Mouse (Mus musculus): ENCODE results near the gene Gm867. TPM values are rescaled to one million over a fixed set of nuclear protein-coding genes. Genes with fewer than 3 reads are reported as not detected.

Gene Gm867
- total and polyA plus RNA-seq, 3 experiments, result 0.08 to 1.6 TPM; not detected in 1

DNA sequence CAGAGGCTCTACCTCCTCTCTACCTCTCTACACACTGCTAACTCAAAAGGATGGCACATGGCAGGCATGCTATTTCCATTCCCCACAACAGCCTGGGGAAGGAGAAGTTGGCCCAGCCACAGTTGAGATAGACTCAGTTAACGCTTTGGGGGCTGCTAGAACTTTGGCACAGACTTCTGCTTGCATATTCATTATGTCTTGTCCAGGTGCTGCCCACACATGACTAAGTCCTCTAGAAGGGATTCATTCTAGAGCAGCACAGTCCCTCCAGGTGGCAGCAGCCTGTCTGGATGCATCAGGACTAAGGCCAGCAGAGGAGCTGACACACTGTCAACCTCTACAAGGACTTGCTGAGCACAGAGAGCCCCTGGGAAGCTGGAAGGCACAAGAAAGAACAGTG lies 44.3 kb downstream of the Gm867 start:
- no peak for DNase-seq (ENCODE audit: low read depth, low spot score)
- Histone ChIP-seq H3K36me3 (ENCODE audit: control insufficient read depth in 1 of 2, insufficient read depth in 2 of 2, low read length in 2 of 2) (peaks cover 0 to 2% of the 10 kb centered on the region in 2 experiments; a peak in 2 of 4 replicates), H3K4me3 (ENCODE audit: control insufficient read depth in 1 of 2, insufficient read depth in 1 of 2, low read depth in 2 of 2, low read length in 2 of 2) (no peak overlapping the region), H3K27ac (ENCODE audit: control insufficient read depth, low read depth, low read length) (no peak overlapping the region), H3K4me1 (ENCODE audit: control insufficient read depth in 1 of 2, insufficient read depth in 2 of 2, low read length in 2 of 2) (no peaks in the 10 kb centered on the region), H3K79me2 (ENCODE audit: control insufficient read depth, insufficient read depth, low read length, poor library complexity) (no peaks in the 10 kb centered on the region), H3K27me3 (ENCODE audit: control insufficient read depth in 1 of 2, insufficient read depth in 2 of 2, low read length in 2 of 2) (no peaks in the 10 kb centered on the region), H3K9ac (ENCODE audit: control insufficient read depth, low read depth, low read length, poor library complexity, severe bottlenecking) (no peak overlapping the region), H3K9me3 (replicated peaks; ENCODE audit: insufficient read depth, low read length) (no peaks in the 10 kb centered on the region)
- TF ChIP-seq POLR2A (IDR thresholded peaks at IDR 0.05; ENCODE audit: control insufficient read depth in 1 of 2, insufficient read depth in 1 of 2, low read depth in 1 of 2, low read length in 2 of 2, poor library complexity in 1 of 2), result no peak
- TF ChIP-seq ELF1 (IDR thresholded peaks at IDR 0.05; ENCODE audit: low read depth, low read length), result no peak
- no peak for TF ChIP-seq SMC3 (IDR thresholded peaks at IDR 0.05; ENCODE audit: low read depth, low read length)
- no peak for TF ChIP-seq MAFK (IDR thresholded peaks at IDR 0.05; ENCODE audit: borderline replicate concordance, low read depth, low read length)
- TF ChIP-seq ETS1 (IDR thresholded peaks at IDR 0.05; ENCODE audit: low read depth, low read length), result no peak
- TF ChIP-seq USF2 (IDR thresholded peaks at IDR 0.05; ENCODE audit: borderline replicate concordance in 1 of 2, insufficient read depth in 1 of 2, low read depth in 1 of 2, low read length in 2 of 2), result no peak
- TF ChIP-seq CHD1 (IDR thresholded peaks at IDR 0.05; ENCODE audit: low read depth, low read length), result no peak
- no peak for TF ChIP-seq POLR2AphosphoS2 (IDR thresholded peaks at IDR 0.05; ENCODE audit: low read length)
- no peak for TF ChIP-seq NRF1 (IDR thresholded peaks at IDR 0.05; ENCODE audit: insufficient read depth, low read depth, low read length, poor library complexity, severe bottlenecking)
- no peak for TF ChIP-seq TAL1 (IDR thresholded peaks at IDR 0.05; ENCODE audit: low read length)

DNA sequence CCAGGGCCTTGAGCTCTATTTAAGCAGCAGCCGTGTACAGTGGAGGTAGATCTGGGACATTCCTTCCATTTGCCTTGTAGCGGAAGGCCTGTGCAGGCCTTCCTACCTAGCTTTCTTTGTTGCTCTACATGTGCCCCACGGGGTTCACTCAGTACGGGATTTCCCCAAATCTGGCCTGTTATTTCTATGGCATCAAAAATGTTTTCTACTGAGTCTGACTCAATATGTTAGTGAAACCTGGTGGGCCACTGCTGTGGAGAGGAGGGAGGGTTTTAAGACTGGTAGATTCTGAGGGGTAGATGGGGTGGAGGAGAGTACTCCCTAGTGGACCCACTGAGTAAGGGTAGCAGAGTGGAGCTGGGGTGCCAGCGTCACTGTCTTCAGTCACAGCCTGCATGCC lies 44.7 kb downstream of the Gm867 start:
- DNase-seq (ENCODE audit: low read depth, low spot score), result no peak
- TF ChIP-seq GATA1 (IDR thresholded peaks at IDR 0.05; ENCODE audit: low read depth, low read length), result no peak
- no peak for TF ChIP-seq ZMIZ1 (IDR thresholded peaks at IDR 0.05; ENCODE audit: low read depth, low read length)
- no peak for TF ChIP-seq MYB (IDR thresholded peaks at IDR 0.05; ENCODE audit: low read depth, low read length)
- no peak for TF ChIP-seq GABPA (IDR thresholded peaks at IDR 0.05; ENCODE audit: low read depth, low read length)
- TF ChIP-seq JUND (IDR thresholded peaks at IDR 0.05; ENCODE audit: low read depth, low read length), result no peak
- TF ChIP-seq MEF2A (IDR thresholded peaks at IDR 0.05; ENCODE audit: extremely low read depth, insufficient replicate concordance, low read depth, low read length, poor library complexity, severe bottlenecking), result no peak
- TF ChIP-seq NELFE (IDR thresholded peaks at IDR 0.05; ENCODE audit: low read depth, low read length), result no peak
- no peak for TF ChIP-seq UBTF (IDR thresholded peaks at IDR 0.05; ENCODE audit: borderline replicate concordance, insufficient read depth, low read depth, low read length)
- TF ChIP-seq MAZ (IDR thresholded peaks at IDR 0.05; ENCODE audit: low read depth, low read length), result no peak
- TF ChIP-seq MXI1 (IDR thresholded peaks at IDR 0.05; ENCODE audit: low read depth, low read length), result no peak
- no peak for TF ChIP-seq RCOR1 (IDR thresholded peaks at IDR 0.05; ENCODE audit: low read depth, low read length)
- TF ChIP-seq POLR2AphosphoS2 (IDR thresholded peaks at IDR 0.05; ENCODE audit: low read length), result no peak
- no peak for TF ChIP-seq HCFC1 (IDR thresholded peaks at IDR 0.05; ENCODE audit: low read depth, low read length)
- TF ChIP-seq TBP (IDR thresholded peaks at IDR 0.05; ENCODE audit: low read depth, low read length), result no peak
- H3K36me3 ChIP-seq (ENCODE audit: control insufficient read depth in 1 of 2, insufficient read depth in 2 of 2, low read length in 2 of 2), result peaks cover 0 to 2% of the 10 kb centered on the region in 2 experiments; a peak in 2 of 4 replicates

More for the DNA sequence above, 44.7 kb downstream of the Gm867 start:
- Histone ChIP-seq H3K27me3 (ENCODE audit: control insufficient read depth in 1 of 2, insufficient read depth in 2 of 2, low read length in 2 of 2) (no peaks in the 10 kb centered on the region), H3K4me3 (ENCODE audit: control insufficient read depth in 1 of 2, insufficient read depth in 1 of 2, low read depth in 2 of 2, low read length in 2 of 2) (no peak overlapping the region), H3K4me1 (ENCODE audit: control insufficient read depth in 1 of 2, insufficient read depth in 2 of 2, low read length in 2 of 2) (no peaks in the 10 kb centered on the region), H3K9ac (ENCODE audit: control insufficient read depth, low read depth, low read length, poor library complexity, severe bottlenecking) (no peak overlapping the region), H3K9me3 (replicated peaks; ENCODE audit: insufficient read depth, low read length) (no peaks in the 10 kb centered on the region), H3K79me2 (ENCODE audit: control insufficient read depth, insufficient read depth, low read length, poor library complexity) (no peaks in the 10 kb centered on the region), H3K27ac (ENCODE audit: control insufficient read depth, low read depth, low read length) (no peak overlapping the region)

Measured in MEL (cell line).